Mouse (Mus musculus): ENCODE results near the gene Ilf3.
A peak's percentile ranks its signal among the peaks of the same experiment; 100 is the strongest.
"Not testable (repeated sequence)": the region's sequence is repeated elsewhere in the genome, so short reads cannot be mapped to it uniquely, and the experiment has no call there.

The Ilf3 gene

DNA sequence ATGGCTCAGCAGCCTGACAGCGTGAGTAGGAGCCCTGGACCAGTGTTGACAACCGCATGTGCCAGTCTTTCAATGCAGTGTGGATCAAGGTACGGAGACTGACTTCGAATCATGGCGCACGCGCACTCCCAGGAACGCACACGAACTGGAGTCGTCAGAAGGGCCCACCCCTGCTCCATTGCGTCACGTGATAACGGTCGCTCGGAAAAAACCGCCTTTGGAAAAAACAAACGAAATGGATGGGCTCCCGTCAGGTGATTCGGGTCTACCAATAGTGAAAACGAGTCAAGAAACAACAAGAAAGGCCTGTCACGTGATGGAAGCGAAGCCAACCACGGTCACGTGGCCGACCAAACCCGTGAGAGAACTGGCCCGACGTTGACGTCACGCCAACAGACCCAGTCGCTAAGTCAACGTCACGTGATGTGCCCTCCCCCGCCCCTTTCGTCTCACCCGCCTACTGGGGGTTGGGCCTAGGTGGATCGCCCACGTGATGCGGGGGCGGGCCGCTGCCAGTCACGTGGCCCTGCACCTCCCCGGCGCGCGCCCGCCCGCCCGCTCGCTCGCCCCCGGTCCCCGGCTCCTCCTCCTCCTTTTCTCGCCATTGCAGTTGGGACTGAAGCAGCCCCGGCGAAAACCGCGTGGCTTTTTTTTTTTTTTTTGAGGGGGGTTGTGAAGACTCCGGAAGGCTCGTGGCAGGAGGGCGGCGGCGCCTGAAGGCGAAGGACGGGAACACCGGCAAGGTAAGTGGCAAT, at the start of gene Ilf3:
Gene Ilf3 (plus strand): TSS at position 515 of the 755 bp plus-strand sequence.
- DNase-seq (ENCODE audit: low read depth, low spot score): peak; percentile 99

DNA sequence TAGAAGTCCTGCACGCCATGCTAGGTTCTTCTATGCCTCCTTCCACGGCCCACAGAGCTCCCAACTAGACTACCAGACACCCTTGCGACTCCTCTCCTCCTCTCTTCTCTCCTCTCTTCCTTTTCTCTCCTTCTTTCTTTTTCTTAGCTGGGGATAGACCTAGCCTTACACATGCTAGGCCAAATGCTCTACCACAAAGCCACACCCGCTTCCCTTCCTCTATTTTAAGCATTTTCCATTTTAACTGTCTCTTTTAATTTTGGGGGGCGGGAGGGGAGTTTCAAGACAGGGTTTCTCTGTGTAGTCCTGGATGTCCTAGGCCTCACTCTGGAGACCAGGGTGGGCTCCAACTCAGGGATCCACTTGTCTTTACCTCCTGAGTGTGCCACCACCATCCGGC, 48.9 kb upstream of the Ilf3 start:
- no peak for DNase-seq (ENCODE audit: low read depth, low spot score)

DNA sequence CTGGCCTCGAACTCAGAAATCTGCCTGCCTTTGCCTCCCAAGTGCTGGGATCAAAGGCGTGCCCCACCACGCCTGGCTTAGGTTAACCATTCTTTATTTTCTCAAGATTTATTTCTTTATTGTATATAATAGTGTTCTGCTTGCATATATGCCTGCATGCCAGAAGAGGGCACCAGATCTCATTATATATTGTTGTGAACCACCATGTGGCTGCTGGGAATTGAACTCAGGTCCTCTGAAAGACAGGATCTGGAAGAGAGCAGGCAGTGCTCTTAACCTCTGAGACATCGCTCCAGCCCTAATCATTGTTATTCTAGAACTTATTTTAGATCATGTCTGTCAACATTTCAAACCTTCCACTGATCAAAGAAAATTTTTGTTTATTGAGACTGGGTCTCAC, 48.2 kb upstream of the Ilf3 start:
- DNase-seq (ENCODE audit: low read depth, low spot score): no peak

DNA sequence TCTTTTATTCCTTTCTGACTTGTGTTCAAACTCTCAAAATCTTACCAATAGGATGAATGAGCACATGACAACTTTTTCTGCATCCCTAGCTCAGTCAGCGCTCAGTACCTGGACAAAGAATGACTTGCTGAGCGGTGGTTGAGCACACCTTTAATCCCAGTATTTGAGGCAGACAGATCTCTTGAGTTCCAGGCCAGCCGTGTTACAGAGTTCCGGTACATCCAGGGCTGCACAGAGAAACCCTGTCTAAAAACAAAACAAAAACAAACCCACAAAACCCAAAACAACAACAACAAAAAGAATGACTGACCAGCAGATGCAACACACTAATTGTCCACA, 47.4 kb upstream of the Ilf3 start:
- DNase-seq (ENCODE audit: low read depth, low spot score): no peak

DNA sequence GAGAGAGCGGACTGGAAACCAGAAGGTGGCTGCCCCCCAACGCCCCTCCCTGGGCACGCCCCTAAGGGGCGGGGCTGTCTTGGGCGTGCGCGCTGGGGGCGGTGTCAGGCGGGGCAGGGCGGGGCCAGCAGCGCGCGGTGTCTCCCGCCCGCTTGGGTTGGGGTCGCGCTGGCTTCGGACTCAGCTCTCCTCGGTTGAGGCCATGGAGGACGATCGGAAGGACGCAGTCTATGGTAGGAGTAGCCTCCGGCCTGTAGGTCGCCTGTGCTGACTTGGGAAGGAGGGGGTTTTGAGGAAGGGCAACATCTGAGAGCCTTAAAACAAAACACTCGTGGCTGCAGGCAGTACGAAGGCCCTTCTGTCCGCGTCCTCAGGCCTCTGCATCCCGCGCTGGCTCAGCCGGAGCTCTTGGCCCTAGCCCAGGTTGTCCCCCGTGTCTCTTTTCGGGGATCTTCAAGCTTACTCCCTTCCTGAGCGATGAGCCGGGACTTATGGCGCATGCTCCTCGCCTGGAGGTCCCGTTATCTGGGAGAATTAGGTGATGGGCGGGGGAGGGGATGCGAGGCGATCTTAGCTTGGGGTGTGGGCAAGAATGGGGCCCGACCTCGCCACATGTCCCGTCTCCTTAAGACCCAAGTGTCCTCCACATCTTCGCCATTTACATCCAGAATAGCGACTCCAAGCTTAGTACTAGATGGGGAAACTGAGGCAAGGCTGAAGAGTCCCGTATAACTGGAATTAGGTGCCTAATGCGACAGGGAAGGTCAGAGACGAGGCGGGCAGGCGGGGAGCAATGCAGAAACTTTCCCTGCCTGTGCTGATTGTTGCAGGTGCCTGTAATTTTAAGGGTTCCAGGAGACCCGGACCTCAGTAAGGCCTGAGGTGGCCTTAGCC, 46.8 kb upstream of the Ilf3 start, which contains the start of gene Slc44a2:
Gene Slc44a2 (plus strand): TSS at position 80 of the 894 bp plus-strand sequence.
- DNase-seq (ENCODE audit: low read depth, low spot score): no peak

DNA sequence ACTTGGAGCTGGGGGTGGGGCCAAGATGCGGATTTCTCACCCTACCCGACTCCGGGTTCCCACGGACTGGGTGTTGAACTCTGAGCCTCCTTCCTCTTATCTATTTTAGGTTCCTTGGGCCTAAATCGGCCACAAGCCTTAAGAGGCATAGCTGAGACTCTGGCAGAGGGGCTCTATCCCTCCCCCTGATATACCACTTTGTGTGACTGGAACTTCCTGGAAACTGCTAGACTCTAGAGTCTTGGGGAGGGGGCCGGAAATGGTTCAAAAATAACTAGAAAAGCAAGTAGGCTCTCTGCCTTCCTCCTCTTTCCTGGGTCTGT, 46.2 kb upstream of the Ilf3 start:
- DNase-seq (ENCODE audit: low read depth, low spot score): no peak

DNA sequence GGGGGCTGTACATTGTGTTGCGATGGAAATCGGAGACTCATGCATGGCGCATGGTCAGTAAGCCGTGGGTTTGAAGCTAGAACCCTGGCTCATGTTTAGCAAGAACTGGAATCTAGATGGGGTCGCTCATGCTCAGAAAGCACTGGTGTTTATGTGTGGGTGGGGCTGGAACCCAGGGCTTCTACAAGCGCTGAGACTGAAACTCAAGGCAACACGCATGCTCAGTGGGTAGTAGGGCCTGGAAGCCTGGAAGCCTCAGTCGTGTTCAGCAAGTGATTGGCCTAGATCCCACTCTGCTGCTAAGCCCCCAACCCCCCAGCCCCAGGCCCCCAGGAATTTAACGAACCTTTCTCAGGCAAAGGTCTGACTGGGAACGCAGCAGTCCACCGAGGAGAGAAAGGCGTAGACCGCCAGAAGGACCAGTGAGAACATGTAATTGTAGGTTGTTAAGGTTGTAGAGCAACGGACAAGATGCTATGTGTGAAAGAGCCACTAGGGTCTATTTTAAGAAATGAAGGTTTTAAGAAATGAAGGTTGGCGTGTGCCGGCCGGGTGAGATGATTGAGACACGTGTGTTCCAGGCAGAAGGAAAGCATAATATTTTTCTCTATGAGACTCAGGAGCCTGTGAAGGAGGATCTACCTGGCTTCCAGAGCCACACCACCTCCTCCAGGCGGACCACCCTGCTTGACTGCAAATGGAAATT, 45.3 kb upstream of the Ilf3 start:
- no peak for DNase-seq (ENCODE audit: low read depth, low spot score)

DNA sequence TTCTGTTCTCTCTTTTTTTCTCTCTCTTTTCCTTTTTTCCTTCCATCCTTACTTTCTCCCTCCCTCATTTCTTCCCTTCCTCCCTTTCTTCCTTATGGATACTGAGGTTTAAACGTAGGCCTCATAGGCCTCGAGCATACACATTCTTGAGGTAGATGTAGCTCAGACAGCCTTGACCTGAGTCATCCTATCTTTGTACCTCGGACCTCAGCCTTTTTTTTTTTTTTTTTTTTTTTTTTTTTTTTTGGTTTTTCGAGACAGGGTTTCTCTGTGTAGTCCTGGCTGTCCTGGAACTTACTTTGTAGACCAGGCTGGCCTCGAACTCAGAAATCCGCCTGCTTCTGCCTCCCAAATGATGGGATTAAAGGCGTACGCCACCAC, 44.8 kb upstream of the Ilf3 start:
- not testable (repeated sequence) for DNase-seq (ENCODE audit: low read depth, low spot score)

DNA sequence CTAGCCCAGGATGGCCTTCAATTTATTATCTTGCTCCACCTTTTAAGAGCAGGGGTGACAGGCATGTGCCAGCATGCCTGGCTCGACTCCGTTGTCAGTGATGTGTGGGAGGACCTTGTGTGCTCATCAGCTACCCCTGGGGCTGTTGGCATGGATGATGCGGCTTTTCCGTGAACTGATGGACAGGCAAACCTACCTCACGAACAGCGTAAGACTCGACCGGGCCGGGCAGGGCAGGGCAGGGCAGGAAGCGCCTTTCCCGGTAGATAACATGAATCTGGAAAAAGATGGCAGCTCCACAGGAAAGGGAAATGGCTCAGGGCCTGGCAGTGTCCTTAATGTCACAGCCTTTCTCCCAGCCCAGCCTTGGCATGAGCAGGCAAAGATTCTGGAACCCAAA, 43.4 kb upstream of the Ilf3 start:
- DNase-seq (ENCODE audit: low read depth, low spot score): no peak

DNA sequence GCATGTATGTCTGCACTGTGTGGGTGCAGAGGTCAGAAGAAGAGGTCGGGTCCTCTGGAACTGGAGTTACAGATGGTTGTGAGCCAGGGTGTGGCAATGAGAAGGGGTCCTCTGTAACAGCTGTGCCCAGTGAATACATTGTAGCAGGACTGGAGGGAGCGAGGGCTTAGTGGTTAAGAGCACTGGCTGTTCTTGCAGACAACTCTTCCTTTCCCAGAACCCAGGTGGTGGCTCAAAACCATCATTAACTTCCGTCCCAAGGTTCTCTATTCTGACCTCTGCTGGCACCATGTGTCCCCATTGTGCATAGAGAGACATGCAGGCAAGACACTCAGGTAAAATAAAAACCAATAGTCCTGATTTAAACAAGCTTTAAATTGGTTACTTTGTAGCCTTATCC, 40.1 kb upstream of the Ilf3 start:
- DNase-seq (ENCODE audit: low read depth, low spot score): no peak

DNA sequence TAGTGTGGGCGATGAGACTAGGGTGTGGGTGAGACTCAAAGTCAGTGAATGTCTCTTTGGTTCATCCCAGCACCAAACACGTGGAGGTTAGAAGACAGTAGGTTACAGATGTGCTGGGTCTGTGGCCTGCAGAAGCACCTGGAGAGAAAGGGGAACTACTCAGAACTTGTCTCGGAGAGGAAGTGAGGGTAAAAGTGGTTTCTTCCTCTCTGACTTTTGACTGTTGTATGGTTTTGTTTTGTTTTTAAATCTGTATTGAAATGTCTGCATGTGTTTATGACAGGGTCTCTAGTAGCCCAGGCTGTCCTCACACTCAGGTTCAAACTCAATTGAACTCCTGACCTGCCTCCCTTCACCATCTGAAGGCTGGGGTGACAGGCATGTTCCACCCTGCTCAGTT, 39.6 kb upstream of the Ilf3 start:
- no peak for DNase-seq (ENCODE audit: low read depth, low spot score)

DNA sequence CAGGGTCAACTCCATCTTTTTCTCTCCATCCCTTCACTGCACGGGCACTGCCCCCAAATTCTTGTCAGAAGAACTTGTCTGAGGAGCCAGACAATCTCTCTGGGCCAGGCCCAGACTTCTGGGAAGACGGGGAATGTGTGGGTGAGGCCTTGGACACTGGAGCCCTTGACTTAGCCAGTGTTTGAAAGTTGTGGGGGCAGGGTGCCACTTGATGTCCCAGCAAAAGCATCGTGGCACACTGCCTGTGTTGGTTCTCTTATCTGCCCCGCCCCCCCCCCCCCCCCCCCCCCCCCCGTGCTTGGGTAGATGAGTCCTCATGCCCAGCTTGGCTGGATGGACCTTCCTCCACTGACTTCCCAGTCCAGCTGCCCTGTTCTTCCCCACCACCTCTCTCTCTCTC, 38.6 kb upstream of the Ilf3 start:
- no peak for DNase-seq (ENCODE audit: low read depth, low spot score)

DNA sequence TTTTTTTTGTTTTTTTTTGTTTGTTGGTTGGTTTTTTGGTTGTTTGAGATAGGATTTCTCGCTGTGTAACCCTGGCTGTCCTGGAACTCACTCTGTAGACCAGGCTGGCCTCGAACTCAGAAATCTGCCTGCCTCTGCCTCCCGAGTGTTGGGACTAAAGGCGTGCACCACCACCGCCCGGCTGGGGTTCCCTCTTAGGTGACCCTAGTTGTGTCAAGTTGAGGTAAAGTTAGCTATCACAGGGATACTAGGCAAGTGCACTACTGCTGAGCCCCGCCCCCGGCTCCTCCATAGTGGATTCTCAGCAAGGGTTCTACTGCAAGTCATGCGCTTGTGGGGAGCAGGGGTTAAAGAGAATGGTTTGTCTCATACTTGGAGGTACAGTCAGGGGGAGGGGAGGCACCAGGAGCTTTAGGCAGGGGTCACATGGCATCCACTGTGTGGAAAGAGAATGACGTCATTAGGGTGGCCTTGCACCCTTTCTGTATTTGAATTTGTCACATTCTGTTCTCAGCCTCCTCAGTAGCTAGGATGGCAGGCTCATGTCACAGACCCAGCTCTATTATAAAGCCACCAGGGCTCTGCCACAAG, 37.9 kb upstream of the Ilf3 start:
- no peak for DNase-seq (ENCODE audit: low read depth, low spot score)

DNA sequence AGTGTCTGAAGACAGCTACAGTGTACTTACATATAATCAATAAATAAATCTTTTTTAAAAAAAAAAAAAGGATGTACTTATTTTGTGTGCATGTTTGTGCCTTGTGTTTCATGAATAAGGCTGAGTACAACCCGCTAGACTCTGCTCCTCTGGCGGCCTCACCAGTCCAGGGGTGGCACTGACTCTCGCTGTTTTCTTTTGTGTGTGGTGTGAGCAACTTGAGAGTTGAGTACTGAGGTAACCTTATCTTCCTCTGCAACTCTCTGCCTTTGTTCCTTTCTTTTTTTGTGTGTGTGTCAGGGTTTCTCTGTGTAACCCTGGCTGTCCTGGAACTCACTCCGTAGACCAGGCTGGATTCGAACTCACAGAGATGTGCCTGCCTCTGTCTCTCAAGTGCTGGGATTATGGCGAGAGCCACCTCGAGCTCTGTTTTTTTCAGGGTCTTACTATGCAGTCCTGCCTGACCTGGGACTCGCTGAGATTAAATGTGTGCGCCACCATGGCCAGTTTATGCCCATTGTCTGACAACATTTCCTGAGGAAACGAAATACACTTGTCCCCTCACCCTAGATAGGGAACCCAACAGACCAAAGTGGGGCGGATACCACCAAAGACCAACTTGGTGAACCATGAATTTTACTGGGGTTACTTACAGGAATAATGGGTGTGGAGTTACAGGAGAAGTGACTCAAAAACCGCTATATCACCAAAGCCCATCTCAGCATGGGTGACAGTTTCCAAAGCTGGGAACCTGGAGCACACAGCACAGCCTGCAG, 36.1 kb upstream of the Ilf3 start:
- DNase-seq (ENCODE audit: low read depth, low spot score): no peak

DNA sequence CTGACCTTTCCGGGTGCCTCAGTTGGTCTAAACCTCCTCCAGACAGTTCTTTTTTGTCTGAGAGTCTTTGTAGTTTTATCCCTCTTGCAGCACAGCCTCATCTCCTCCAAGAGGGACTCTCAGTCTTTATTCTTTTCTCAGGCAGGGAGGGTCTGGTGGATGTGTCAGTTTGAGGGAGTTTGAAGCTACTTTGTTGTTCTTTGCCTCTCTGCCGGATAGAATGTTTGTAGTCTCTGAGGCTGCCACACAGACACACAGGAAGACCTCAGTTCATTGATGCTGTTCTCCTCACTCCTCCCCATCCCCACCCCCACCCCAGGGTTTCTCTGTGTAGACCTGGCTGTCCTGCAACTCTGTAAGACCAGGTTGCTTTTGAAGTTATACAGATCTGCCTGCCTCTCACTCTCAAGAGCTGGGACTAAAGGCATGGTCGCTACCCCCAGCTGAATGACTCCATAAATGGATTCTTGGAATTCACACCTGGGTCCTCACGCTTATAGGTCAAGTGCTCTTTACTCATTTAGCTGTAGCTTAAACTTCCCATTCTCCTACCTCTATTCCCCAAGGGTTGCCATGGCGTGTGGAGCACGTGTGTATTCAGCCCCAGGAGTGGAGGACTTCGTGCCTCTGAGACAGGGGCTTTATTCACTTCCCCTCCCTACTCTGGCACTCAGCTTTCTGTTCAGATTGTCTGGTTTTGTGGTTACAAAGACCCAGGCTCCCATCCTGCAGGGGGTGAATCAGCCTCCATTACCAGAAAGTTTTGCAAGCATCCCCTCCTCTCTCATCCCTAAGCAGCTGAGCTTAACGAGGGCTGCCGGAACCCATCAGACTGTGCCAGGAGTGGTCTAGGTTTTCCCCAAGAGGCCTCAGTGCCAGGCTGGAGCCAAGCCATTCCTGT, 35.3 kb upstream of the Ilf3 start:
- DNase-seq (ENCODE audit: low read depth, low spot score): no peak

DNA sequence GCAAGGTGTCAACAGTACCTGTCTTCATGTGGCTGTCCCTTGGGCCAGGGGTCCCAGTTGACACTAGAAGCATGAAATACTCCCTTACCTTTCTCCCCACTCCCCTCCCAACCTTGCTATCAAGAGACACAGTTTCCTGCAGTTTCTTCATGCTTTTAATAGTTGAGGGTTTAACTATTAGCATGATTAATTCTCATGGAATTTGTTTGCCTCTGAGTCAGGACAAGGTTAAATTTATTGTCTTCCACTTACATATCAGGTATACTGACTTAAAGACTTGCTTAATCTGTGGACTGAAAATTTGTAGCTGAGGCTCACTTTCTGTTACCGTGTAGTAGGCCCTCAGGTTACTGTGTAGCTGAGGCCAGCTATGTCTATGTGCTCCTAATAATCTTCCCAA, 34.1 kb upstream of the Ilf3 start:
- DNase-seq (ENCODE audit: low read depth, low spot score): no peak

DNA sequence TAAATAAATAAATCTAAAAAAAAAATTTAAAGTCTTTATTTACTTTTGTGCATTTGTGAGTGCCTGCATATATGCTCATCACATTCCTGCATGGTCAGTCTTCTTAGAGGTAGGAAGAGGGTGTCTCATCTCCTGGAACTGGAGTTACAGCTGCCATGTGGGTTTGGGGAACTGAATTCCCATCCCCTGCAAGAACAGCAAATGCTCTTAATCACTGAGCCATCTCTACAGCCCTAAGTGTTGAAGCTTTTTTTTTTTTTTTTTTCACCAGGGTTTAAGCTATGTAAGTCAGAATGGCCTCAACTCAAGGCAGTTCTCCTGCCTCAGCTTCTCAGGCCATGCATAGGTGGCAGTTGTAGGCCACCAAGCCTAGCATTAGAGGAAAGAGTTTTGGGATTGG, 32.9 kb upstream of the Ilf3 start:
- DNase-seq (ENCODE audit: low read depth, low spot score): no peak

DNA sequence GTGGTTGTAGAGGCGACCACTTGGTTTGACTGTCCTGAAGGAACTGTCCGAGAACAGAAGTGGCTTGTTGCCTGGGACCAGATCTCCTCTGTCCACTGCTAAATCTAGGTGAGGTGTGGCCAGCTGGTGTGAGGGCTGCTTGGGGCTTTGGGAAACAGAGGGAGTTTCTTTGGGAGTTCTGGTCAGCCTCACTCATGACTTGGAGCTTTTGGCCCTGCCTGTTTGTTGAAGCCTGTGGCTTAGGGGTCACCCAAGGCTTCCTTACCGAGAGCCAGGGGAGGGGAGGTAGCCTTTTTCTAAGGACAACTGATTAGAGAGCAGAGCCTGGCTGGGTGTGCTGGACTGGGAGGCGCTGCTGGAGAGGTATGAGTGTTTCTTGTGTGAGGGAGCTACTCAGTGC, 32.3 kb upstream of the Ilf3 start:
- no peak for DNase-seq (ENCODE audit: low read depth, low spot score)

DNA sequence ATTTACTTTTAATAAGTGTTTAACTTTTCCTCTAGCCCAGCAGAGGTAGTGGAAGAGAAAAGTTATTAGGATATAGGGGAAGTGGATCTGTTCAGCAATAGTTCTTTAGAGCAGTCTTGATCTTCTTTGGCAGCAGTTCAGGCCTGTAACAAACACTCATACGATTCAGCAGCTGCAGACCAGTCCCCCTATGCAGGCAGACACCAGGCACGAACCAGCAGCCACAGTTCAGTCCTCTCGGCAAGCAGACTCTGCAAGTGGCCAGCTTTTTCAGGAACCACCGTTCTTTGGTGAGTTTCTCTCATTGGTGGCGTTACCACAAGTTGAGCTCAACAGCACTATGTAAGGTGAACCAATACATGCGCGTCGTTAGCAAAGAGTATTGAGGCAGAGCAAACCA, 31.2 kb upstream of the Ilf3 start:
- no peak for DNase-seq (ENCODE audit: low read depth, low spot score)

DNA sequence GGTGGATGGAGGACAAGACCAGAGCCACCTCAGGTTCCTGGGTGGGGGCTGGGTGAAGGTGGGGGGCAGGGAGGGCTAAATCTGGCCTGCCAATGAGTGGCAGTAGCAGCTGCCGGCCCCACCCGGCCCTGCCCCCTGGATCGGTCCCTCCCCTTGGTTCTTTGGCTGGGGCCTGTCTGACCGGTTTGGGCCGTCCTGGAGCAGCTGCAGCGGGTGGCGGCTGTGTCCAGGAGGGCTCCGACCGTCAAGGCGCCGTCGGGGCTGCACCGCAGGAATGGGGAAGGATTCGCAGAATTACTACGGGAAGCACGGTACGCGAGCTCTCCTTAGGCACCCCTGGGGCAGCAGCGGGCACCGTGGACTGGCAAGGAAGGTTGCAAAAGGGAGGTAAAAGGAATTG, 30.0 kb upstream of the Ilf3 start:
- no peak for DNase-seq (ENCODE audit: low read depth, low spot score)
